Mouse (Mus musculus): ENCODE data around the gene Pkmyt1.

DNA sequence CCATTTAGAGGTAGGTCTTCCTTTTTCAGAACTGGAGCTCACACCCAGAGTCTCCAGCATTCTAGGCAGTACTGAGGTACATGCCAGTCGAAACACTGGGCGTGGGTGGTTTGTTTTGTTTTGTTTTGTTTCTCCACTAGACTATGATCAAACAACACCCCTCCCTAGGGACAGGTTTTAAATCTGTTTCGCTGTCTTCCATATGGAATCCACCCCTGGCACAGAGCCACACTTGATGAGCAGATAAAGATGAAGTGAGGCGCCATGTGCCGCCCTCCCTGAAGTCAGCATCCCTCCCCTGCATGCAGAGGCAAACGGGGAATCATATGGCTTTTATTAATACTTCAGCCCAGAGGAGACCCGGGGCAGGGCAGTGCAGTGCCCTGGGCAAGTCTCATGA is 21.4 kb upstream of the Pkmyt1 start:
- TF ChIP-seq CTCF (IDR thresholded peaks at IDR 0.05; ENCODE audit: low read depth) (no peak), EP300 (IDR thresholded peaks at IDR 0.05; ENCODE audit: low read depth) (no peak)
